Mouse (Mus musculus) limb, embryonic 14.5 days (tissue): Measurements from ENCODE around the gene Gm30191. TPM values are rescaled to one million over a fixed set of nuclear protein-coding genes. Genes with fewer than 3 reads are reported as not detected.
A peak's percentile ranks its signal among the peaks of the same experiment; 100 is the strongest.

ENCODE experiments used
- ATAC-seq: fragments of 200-750 bp; cut with Nextera tagmentation; 2 replicates; pipeline ENCODE4 v1.8.0; 2017; ENCODE audit warnings: low read depth, moderate number of reproducible peaks, moderate TSS enrichment; ENCODE audit not compliant: low FRiP score
- DNase-seq: peaks from one replicate; pipeline ENCODE4 v3.0.0-alpha.2; 2015; ENCODE audit warnings: low spot score
- H3K27ac ChIP-seq: fragments of 300-500 bp; sonication (generic); replicated peaks from 2 replicates; pipeline ENCODE4 v1.5.1; 2014; ENCODE audit warnings: low read depth, mild to moderate bottlenecking, low read length, moderate library complexity, mixed read lengths
- H3K27me3 ChIP-seq: fragments of 300-500 bp; sonication (generic); 2 replicates; pipeline ENCODE4 v1.6.1; 2014; ENCODE audit warnings: low read length, mixed read lengths; ENCODE audit not compliant: control insufficient read depth, insufficient read depth
- H3K36me3 ChIP-seq: fragments of 300-500 bp; sonication (generic); 2 replicates; pipeline ENCODE4 v1.6.1; 2014; ENCODE audit warnings: mild to moderate bottlenecking, low read length, moderate library complexity, mixed read lengths; ENCODE audit not compliant: control insufficient read depth, insufficient read depth
- H3K4me1 ChIP-seq: fragments of 300-500 bp; sonication (generic); 2 replicates; pipeline ENCODE4 v1.6.1; 2014; ENCODE audit warnings: antibody characterized with exemption, low read length, mixed read lengths; ENCODE audit not compliant: control insufficient read depth, insufficient read depth
- H3K4me2 ChIP-seq: fragments of 300-500 bp; sonication (generic); replicated peaks from 2 replicates; pipeline ENCODE4 v1.6.1; 2014; ENCODE audit warnings: low read depth, mild to moderate bottlenecking, low read length, moderate library complexity; ENCODE audit not compliant: severe bottlenecking
- H3K4me3 ChIP-seq: fragments of 300-500 bp; sonication (generic); replicated peaks from 2 replicates; pipeline ENCODE4 v1.5.1; 2014; ENCODE audit warnings: low read length
- H3K9ac ChIP-seq: fragments of 300-500 bp; sonication (generic); 2 replicates; pipeline ENCODE4 v1.6.1; 2014; ENCODE audit warnings: mild to moderate bottlenecking, low read depth, low read length, moderate library complexity; ENCODE audit not compliant: severe bottlenecking
- H3K9me3 ChIP-seq: fragments of 300-500 bp; sonication (generic); 2 replicates; pipeline ENCODE4 v1.6.1; 2016; ENCODE audit warnings: low read length; ENCODE audit not compliant: control insufficient read depth
- POLR2A ChIP-seq: fragments of 200-500 bp; IDR thresholded peaks from 2 replicates; pipeline ENCODE4 v1.8.0; 2012; ENCODE audit warnings: inconsistent platforms, mild to moderate bottlenecking, moderate library complexity, borderline replicate concordance; ENCODE audit not compliant: insufficient read depth, insufficient read length; ENCODE audit errors: extremely low read depth
- WGBS: fragments of 180-500 bp; shearing (Covaris S2); extraction: QIAGEN DNeasy Blood & Tissue Kit; methylation state at CpG from one replicate; pipeline ENCODE4 v1.1.7; 2014; 5-methylcytosine and 5-hydroxymethylcytosine counted together
- polyA plus RNA-seq, 2 experiments: library from polyadenylated mRNA; depleted of rRNA in 1 of 2; stranded (reverse) in 1 of 2; unstranded in 1 of 2; fragments of >200 nt; fragmentation: Nextera tagmentation in 1 of 2; extraction: Ambion mirVana in 1 of 2; gene quantifications; 2 replicates each; pipeline versions ENCODE4 v1.2.1 to v1.2.3; 2012 to 2014

Gm30191 gene
- polyA plus RNA-seq, 2 experiments, result not detected

DNA sequence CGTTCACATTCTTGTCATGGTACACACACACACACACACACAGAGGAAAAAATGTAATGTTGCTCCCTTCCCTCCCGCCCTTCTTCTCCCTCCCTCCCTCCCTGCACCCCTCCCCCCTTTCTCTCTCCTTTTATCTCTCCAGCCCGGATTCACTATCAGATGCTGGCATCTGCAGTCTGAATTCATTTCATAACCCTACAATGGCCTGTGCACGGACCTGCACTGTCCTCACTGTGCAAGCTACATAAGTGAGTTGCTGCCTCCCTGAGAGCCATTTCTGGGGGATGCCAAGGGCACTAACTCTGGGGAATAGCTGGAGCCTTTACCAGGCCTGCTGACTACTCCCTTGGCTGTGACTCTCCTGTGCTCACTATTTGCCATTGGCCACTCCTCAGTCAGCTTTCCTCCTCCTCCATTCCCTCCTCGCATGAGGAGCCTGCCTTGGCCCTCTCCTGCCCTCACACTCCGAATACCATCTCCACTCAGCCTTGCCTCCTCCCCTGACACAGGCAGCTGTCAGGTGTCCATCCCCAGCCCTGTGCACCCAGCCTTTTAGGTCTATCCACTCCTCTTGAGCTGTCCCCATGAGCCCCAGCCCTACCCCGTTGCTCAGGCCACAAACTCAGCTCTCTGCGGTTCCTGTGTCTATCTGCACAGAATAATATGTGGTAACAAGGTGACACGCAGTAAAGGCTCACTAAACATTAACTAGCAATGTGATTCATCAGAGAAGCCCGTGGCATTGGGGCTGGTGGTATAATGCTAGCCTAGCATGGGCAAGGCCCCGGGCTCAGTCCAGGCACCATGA lies 23.7 kb upstream of the Gm30191 start:
- no peak overlapping the region for H3K4me2 ChIP-seq
- no peak for TF ChIP-seq POLR2A
- no peaks in the 10 kb centered on the region for H3K36me3 ChIP-seq
- no peak overlapping the region for H3K4me3 ChIP-seq
- no peak overlapping the region for H3K9ac ChIP-seq
- no peaks in the 10 kb centered on the region for H3K27me3 ChIP-seq
- ATAC-seq (no peak), DNase-seq (no peak)
- H3K9me3 ChIP-seq, result no peaks in the 10 kb centered on the region
- H3K27ac ChIP-seq, result no peak overlapping the region
- H3K4me1 ChIP-seq, result no peaks in the 10 kb centered on the region
- 61% methylated on average over 11 of the region's 11 CpGs for WGBS

DNA sequence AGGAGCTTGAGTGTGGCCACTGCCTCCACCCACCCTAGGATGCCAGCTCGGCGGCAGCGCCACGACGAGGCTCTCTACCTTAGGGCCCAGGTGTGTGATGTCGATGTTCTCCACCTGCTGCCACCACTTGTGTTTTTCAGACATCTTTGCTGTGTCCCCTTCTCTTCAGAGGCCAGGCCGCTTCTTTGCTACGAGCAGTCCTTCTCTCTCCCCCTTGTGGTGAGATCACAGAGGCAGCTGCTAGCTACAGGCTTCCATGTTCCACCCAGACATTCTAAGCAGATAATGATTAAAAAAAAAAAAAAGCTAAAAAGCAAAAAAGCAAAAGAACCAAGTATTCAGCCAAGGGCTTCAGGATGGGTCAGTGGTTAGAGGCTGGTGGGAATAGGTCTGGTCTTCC lies 19.5 kb upstream of the Gm30191 start, which contains the start of gene Catsper4:
Gene Catsper4 (minus strand): TSS at position 190 of the 400 bp plus-strand sequence.
- Histone ChIP-seq H3K9me3 (no peaks in the 10 kb centered on the region), H3K4me2 (no peak within 1 kb of the TSS), H3K4me1 (no peaks in the 10 kb centered on the region), H3K4me3 (no peak within 1 kb of the TSS), H3K9ac (no peak within 1 kb of the TSS), H3K36me3 (no peaks in the 10 kb centered on the region), H3K27ac (no peak within 1 kb of the TSS), H3K27me3 (no peaks in the 10 kb centered on the region)
- WGBS, result 72% methylated on average over 8 of the region's 8 CpGs
- DNase-seq, result no peak
- no peak for ATAC-seq
- TF ChIP-seq POLR2A, result no peak

DNA sequence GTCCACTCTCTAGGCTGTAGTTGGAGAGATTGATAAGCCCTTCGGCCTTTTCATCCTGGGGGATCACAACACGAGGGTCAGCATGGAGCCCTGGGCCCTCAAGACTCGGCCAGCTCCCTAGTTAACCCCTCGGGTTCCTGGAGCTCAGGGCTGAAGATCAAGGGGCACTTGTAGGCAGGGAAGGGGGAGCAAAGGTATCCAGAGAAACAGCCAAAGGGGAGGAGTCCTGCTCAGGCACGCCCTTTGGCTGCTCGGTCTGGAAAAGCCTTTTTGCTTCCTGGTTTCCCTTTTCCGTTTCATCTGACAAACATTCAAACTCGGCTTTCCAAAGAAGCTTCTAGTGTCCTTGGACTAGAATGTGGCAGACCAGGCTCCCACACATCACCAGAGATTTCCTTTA lies 16.3 kb upstream of the Gm30191 start:
- Histone ChIP-seq H3K4me2 (no peak overlapping the region), H3K27me3 (no peaks in the 10 kb centered on the region), H3K9me3 (no peaks in the 10 kb centered on the region), H3K36me3 (no peaks in the 10 kb centered on the region), H3K27ac (no peak overlapping the region), H3K4me3 (no peak overlapping the region), H3K9ac (no peak overlapping the region), H3K4me1 (no peaks in the 10 kb centered on the region)
- ATAC-seq, result no peak
- WGBS, result 31% methylated on average over 8 of the region's 8 CpGs
- DNase-seq, result no peak
- TF ChIP-seq POLR2A, result no peak

DNA sequence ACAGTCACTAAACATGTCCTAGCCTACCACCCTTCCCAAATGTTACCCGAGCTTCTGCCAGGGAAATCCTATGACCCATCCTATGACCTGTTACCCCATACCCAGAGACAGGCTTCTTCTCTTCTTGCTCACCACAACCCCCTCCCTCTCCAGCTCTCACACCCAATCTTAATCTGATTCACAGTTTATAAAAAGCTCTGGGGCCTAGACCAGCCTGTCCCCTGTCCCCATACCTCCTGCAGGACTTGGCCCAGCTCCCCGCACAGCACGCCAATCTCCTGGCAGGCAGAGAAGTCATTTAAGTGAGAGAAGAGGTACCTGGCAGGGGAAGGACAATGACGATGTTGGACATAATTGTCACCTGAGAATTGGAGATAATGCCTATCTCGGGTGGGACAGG lies 11.9 kb upstream of the Gm30191 start:
- TF ChIP-seq POLR2A, result no peak
- Histone ChIP-seq H3K9me3 (no peaks in the 10 kb centered on the region), H3K4me2 (no peak overlapping the region), H3K4me1 (0 out of 2 replicates have a peak, but pooled peaks cover 6% of the 10 kb centered on the region), H3K4me3 (no peak overlapping the region), H3K36me3 (no peaks in the 10 kb centered on the region), H3K27me3 (peaks cover 21% of the 10 kb centered on the region), H3K27ac (no peak overlapping the region), H3K9ac (no peak overlapping the region)
- no peak for ATAC-seq
- WGBS, result 83% methylated on average over 5 of the region's 5 CpGs
- no peak for DNase-seq

DNA sequence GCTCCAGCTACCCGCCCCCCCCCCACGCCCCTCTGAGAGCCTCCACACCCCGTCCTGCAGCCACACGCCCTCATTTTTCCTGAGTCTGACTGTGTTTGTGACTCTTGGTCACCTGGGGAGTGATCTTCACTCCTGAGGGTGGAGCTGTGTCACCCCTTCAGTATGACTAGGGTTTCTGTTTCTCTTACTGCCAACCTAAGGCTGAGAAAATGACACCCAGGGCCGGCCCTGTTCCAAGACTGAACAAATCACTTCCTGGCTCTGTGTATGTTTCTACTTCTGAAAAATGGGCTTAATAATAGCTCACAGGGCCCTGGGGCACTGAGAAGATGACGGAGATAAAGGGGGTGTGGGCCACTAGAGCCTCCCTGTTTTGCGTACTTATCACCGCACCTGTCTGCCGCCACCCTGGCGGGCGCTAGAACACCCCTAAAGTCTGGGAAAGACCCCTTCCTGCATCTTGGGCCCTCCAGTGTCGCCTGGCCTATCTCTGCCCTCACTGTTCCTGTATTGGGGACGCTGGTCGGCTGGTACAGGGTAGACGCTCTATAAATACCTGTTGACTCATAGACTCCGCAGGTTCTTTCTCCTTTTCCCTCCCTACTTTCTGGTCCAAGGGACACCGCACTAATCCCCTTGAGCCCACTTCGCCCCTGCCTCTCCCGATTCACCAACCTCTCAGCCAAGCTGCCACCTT lies 9.0 kb upstream of the Gm30191 start:
- ATAC-seq, result no peak
- Histone ChIP-seq H3K27ac (no peak overlapping the region), H3K9me3 (no peaks in the 10 kb centered on the region), H3K4me2 (peak overlapping the region; percentile 34), H3K36me3 (no peaks in the 10 kb centered on the region), H3K9ac (peak overlapping the region; percentile 44), H3K4me1 (0 out of 2 replicates have a peak, but pooled peaks cover 6% of the 10 kb centered on the region), H3K4me3 (peak overlapping the region; percentile 27), H3K27me3 (peaks cover 21% of the 10 kb centered on the region)
- TF ChIP-seq POLR2A, result no peak
- 26% methylated on average over 19 of the region's 19 CpGs for WGBS
- no peak for DNase-seq
